8 mouse cellular contexts compared by ENCODE assay signal in the genomic region with DNA sequence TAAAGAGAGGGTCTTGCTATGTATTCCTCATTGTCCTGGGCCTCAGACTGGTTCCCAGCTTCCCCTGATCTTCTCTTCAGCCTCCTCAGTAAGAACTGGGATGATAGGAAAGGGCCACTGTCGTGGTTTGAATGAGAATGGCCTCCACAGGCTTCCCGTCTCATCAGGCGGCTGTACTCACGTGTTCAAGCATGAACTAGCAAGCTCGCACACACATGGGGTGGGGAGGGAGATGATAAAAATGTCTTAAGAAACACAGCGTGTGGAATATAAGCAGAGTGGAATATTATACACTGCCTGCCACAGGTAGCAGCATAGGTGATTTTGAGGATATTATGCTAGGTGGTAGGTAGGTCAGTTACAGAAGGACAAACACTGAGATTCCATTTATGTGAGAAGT. TPM values are rescaled to one million over a fixed set of nuclear protein-coding genes. Genes with fewer than 3 reads are reported as not detected.
DNase-seq lines count a peak whose midpoint lies in the region; ATAC-seq and TF ChIP-seq lines count a peak whose summit lies in the region.

No protein-coding gene starts in this region.

- no peak for TF ChIP-seq CTCF in kidney, adult 2 months (conservative IDR thresholded peaks at IDR 0.05; ENCODE audit: insufficient read depth, insufficient read length, low read depth, low read length)
- no peak for TF ChIP-seq CTCF in bone marrow, adult 2 months (IDR thresholded peaks at IDR 0.05; ENCODE audit: control insufficient read depth, insufficient read depth, low read length)

- 0 out of 2 replicates have a peak, but pooled peaks cover 6% of the 10 kb centered on the region for H3K4me1 ChIP-seq in kidney, adult 2 months (ENCODE audit: control insufficient read depth, insufficient read depth, low read length)
- no peaks in the 10 kb centered on the region; the same call in 1 of the 2 replicates for H3K4me1 ChIP-seq in bone marrow, adult 2 months (ENCODE audit: control insufficient read depth, insufficient read depth, low read length)
- peaks cover 23% of the 10 kb centered on the region for H3K4me1 ChIP-seq in hindbrain, embryonic 15.5 days (replicated peaks)
- H3K4me1 ChIP-seq in midbrain, embryonic 16.5 days (ENCODE audit: control insufficient read depth, insufficient read depth, low read length), result peaks cover 16% of the 10 kb centered on the region

- no peak for TF ChIP-seq POLR2A in kidney, adult 2 months (IDR thresholded peaks at IDR 0.05; ENCODE audit: low read depth, low read length)
- no peak for TF ChIP-seq POLR2A in bone marrow, adult 2 months (IDR thresholded peaks at IDR 0.05; ENCODE audit: borderline replicate concordance, control insufficient read depth, low read depth, low read length)

- H3K36me3 ChIP-seq in kidney, adult 2 months (ENCODE audit: control insufficient read depth, insufficient read depth, low read length), result no peaks in the 10 kb centered on the region
- no peaks in the 10 kb centered on the region; the same call in 1 of the 2 replicates for H3K36me3 ChIP-seq in hindbrain, embryonic 15.5 days
- 0 out of 2 replicates have a peak, but pooled peaks cover 2% of the 10 kb centered on the region for H3K36me3 ChIP-seq in midbrain, embryonic 16.5 days (ENCODE audit: control insufficient read depth, insufficient read depth, low read length)

- no peak overlapping the region for H3K27ac ChIP-seq in kidney, adult 2 months (ENCODE audit: insufficient read depth, low read depth, low read length)
- peak overlapping the region; percentile 34; the same call in 1 of the 2 replicates for H3K27ac ChIP-seq in bone marrow, adult 2 months (ENCODE audit: control insufficient read depth, insufficient read depth, low read depth, low read length, poor library complexity)
- peak overlapping the region; percentile 83 for H3K27ac ChIP-seq in hindbrain, embryonic 15.5 days (replicated peaks)
- peak overlapping the region; percentile 90 for H3K27ac ChIP-seq in midbrain, embryonic 16.5 days (ENCODE audit: low read length)

- H3K4me2 ChIP-seq in hindbrain, embryonic 15.5 days, result peak overlapping the region; percentile 87
- peak overlapping the region; percentile 94 for H3K4me2 ChIP-seq in midbrain, embryonic 16.5 days (ENCODE audit: low read length)

- peak overlapping the region; percentile 66 for H3K9ac ChIP-seq in hindbrain, embryonic 15.5 days
- peak overlapping the region; percentile 70; the same call in 1 of the 2 replicates for H3K9ac ChIP-seq in midbrain, embryonic 16.5 days (ENCODE audit: low read depth, low read length)

- H3K4me3 ChIP-seq in kidney, adult 2 months (ENCODE audit: insufficient read depth, low read depth, low read length), result peak overlapping the region; percentile 73
- no peak overlapping the region for H3K4me3 ChIP-seq in bone marrow, adult 2 months (replicated peaks; ENCODE audit: control insufficient read depth, low read depth, low read length)
- H3K4me3 ChIP-seq in hindbrain, embryonic 15.5 days, result peak overlapping the region; percentile 52
- H3K4me3 ChIP-seq in midbrain, embryonic 16.5 days (ENCODE audit: low read depth, low read length), result peak overlapping the region; percentile 56

- ATAC-seq in hindbrain, embryonic 15.5 days (ENCODE audit: low FRiP score, low read depth), result no peak
- ATAC-seq in midbrain, embryonic 16.5 days, result no peak

- 72% methylated on average over 6 of the region's 6 CpGs for WGBS in kidney, adult 2 months
- 75% methylated on average over 6 of the region's 6 CpGs for WGBS in bone marrow, adult 2 months
- WGBS in hindbrain, embryonic 15.5 days, result 63% methylated on average over 6 of the region's 6 CpGs
- 78% methylated on average over 6 of the region's 6 CpGs for WGBS in midbrain, embryonic 16.5 days

- H3K27me3 ChIP-seq in kidney, adult 2 months (replicated peaks; ENCODE audit: control insufficient read depth, insufficient read depth, low read length), result no peaks in the 10 kb centered on the region
- H3K27me3 ChIP-seq in hindbrain, embryonic 15.5 days, result no peaks in the 10 kb centered on the region
- no peaks in the 10 kb centered on the region for H3K27me3 ChIP-seq in midbrain, embryonic 16.5 days (ENCODE audit: control insufficient read depth, insufficient read depth, low read depth, low read length)

- no peak for DNase-seq in kidney, adult 2 months
- DNase-seq in kidney, adult 9 months, result no peak
- no peak for DNase-seq in gastrocnemius, postnatal 4 days (ENCODE audit: low spot score in 2 of 2)
- no peak for DNase-seq in T-cell, adult 2 months (ENCODE audit: low spot score)
- no peak for DNase-seq in kidney, postnatal 14 days

- H3K9me3 ChIP-seq in hindbrain, embryonic 15.5 days, result no peaks in the 10 kb centered on the region
- H3K9me3 ChIP-seq in midbrain, embryonic 16.5 days (replicated peaks; ENCODE audit: control insufficient read depth, low read length, poor library complexity, severe bottlenecking), result no peaks in the 10 kb centered on the region

RNA-seq across cellular contexts. Expression of gene Neil1, which starts 0.9 kb away (rescaled TPM):
- polyA plus RNA-seq in kidney, adult 2 months (2012; rRNA removed), result 11.3 and 13.3 TPM in 2 replicates
- polyA plus RNA-seq in bone marrow, adult 2 months (2011; ENCODE audit: insufficient read depth, insufficient read length, low replicate concordance, missing spikeins), result 8.8 and 17.9 TPM in 2 replicates
- 9.1 and 9.9 TPM in 2 replicates for polyA plus RNA-seq in hindbrain, embryonic 15.5 days (2015; fragmentation: Nextera tagmentation; extraction: Ambion mirVana)
- 8.2 and 8.6 TPM in 2 replicates for polyA plus RNA-seq in midbrain, embryonic 16.5 days (2015; fragmentation: Nextera tagmentation; extraction: Ambion mirVana)
- total RNA-seq in gastrocnemius, postnatal 4 days (2021), result 1 to 10 TPM; 3.7 to 4.5 TPM

RNA-seq across cellular contexts. Expression of gene Commd4, which starts 9.1 kb away (rescaled TPM):
- polyA plus RNA-seq in kidney, adult 2 months (2012; rRNA removed), result 133 and 159 TPM in 2 replicates
- polyA plus RNA-seq in bone marrow, adult 2 months (2011; ENCODE audit: insufficient read depth, insufficient read length, low replicate concordance, missing spikeins), result 38.6 and 97.6 TPM in 2 replicates
- polyA plus RNA-seq in hindbrain, embryonic 15.5 days (2015; fragmentation: Nextera tagmentation; extraction: Ambion mirVana), result 170 and 192 TPM in 2 replicates
- 191 and 202 TPM in 2 replicates for polyA plus RNA-seq in midbrain, embryonic 16.5 days (2015; fragmentation: Nextera tagmentation; extraction: Ambion mirVana)
- 10 to 100 TPM; 38.8 to 40.9 TPM for total RNA-seq in gastrocnemius, postnatal 4 days (2021)

RNA-seq across cellular contexts. Expression of gene Man2c1, which starts 18.5 kb away (rescaled TPM):
- polyA plus RNA-seq in kidney, adult 2 months (2012; rRNA removed), result 177 and 215 TPM in 2 replicates
- polyA plus RNA-seq in bone marrow, adult 2 months (2011; ENCODE audit: insufficient read depth, insufficient read length, low replicate concordance, missing spikeins), result 59.3 and 101 TPM in 2 replicates
- polyA plus RNA-seq in hindbrain, embryonic 15.5 days (2015; fragmentation: Nextera tagmentation; extraction: Ambion mirVana), result 94.9 and 108 TPM in 2 replicates
- 94.0 TPM in 2 replicates for polyA plus RNA-seq in midbrain, embryonic 16.5 days (2015; fragmentation: Nextera tagmentation; extraction: Ambion mirVana)
- total RNA-seq in gastrocnemius, postnatal 4 days (2021), result 10 to 100 TPM; 67.1 to 81.6 TPM
